Mouse (Mus musculus): ENCODE data around the gene Tmem169. TPM values are rescaled to one million over a fixed set of nuclear protein-coding genes. Genes with fewer than 3 reads are reported as not detected.
A peak's percentile ranks its signal among the peaks of the same experiment; 100 is the strongest.
"Not testable (repeated sequence)": the region's sequence is repeated elsewhere in the genome, so short reads cannot be mapped to it uniquely, and the experiment has no call there.

Tmem169 gene
- 0.02 TPM in 1 of 2 replicates, not detected in the other for polyA plus RNA-seq (2012; rRNA removed)

DNA sequence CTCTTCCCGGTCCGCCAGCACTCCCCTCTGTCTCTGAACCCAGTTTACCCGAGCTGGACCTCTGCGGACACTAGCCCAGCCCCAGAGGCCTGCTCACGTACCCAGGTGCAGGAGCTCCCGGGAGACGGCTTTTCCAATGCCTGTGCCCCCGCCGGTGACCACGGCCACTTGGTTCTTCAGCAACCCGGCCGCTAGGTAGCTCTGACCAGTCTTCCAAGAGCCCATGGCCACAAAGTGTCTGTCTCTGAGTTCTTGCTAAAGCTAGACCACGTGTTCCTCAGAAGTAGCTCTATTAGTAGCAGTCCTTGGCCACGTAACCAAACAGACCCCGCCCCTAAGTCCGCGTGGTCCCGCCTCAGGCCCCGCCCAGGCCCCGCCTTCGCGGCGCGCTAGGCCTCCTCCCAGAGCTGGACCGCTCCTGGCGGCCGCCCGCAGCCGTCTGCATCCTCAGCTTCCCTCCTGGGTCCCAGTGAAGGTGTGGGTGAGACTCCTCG, at the start of gene Tmem169, which contains the start of gene Pecr:
Gene Tmem169, plus strand, starts transcription at position 378 of the 494 bp plus-strand sequence.
Gene Pecr, minus strand, starts transcription at position 323 of the 494 bp plus-strand sequence.
- Histone ChIP-seq H3K4me3 (ENCODE audit: extremely low read depth, insufficient read depth, insufficient read length) (peak within 1 kb of the TSS; percentile 67), H3K36me3 (ENCODE audit: control insufficient read depth, insufficient read depth, low read length) (no peaks in the 10 kb centered on the region), H3K4me1 (ENCODE audit: control insufficient read depth, insufficient read depth, insufficient read length) (no peaks in the 10 kb centered on the region), H3K27ac (ENCODE audit: insufficient read depth, low read length) (no peak within 1 kb of the TSS), H3K27me3 (ENCODE audit: control insufficient read depth, insufficient read depth, low read length) (no peaks in the 10 kb centered on the region)
- peak; percentile 66 to 88 for DNase-seq (ENCODE audit: low read depth in 1 of 2, low spot score in 2 of 2)
- TF ChIP-seq POLR2A (IDR thresholded peaks at IDR 0.05; ENCODE audit: low read depth, low read length): no peak
- no peak for TF ChIP-seq CTCF (IDR thresholded peaks at IDR 0.05; ENCODE audit: extremely low read depth, insufficient read depth, insufficient read length, insufficient replicate concordance)
- WGBS: 1% methylated on average over 30 of the region's 30 CpGs

DNA sequence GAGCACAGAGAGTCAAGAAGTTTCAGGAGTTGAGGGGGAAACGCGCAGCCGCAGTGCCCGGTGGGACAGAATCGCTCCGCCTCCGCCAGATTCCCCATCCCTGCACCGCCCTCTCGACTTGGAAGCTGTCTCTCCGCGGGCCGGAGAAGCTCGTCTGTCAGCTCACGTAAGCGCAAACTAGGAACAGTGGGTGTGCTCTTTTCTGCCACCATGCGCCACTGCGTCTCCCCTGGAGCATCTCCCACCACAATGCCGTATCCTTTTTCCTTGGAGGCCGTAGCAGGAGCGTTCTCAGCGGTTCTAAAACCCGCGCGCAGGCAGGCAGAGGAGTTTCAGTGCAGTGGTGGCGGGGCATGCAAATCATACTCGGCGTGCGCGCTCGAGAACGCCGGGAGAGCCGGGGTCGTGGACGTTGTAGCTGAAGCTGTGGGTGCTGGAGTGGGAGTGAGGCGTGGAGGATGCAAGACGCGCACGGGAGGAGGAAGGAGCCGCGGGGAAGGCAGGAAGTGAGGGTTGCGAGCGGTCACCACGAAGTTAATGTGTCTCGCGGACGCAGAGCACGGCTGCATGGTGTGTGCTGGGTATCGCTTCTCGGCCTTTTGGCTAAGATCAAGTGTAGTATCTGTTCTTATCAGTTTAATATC, 47.7 kb upstream of the Tmem169 start:
- DNase-seq (ENCODE audit: low read depth in 1 of 2, low spot score in 2 of 2): peak in 1 of 2 experiments; percentile 55
- H3K27ac ChIP-seq (ENCODE audit: insufficient read depth, low read length): peak overlapping the region; percentile 59
- H3K27me3 ChIP-seq (ENCODE audit: control insufficient read depth, insufficient read depth, low read length); H3K36me3 ChIP-seq (ENCODE audit: control insufficient read depth, insufficient read depth, low read length); H3K4me1 ChIP-seq (ENCODE audit: control insufficient read depth, insufficient read depth, insufficient read length): not testable (repeated sequence)
- H3K4me3 ChIP-seq (ENCODE audit: extremely low read depth, insufficient read depth, insufficient read length): peak overlapping the region; percentile 70
- WGBS: under 1% methylated on average over 35 of the region's 50 CpGs

DNA sequence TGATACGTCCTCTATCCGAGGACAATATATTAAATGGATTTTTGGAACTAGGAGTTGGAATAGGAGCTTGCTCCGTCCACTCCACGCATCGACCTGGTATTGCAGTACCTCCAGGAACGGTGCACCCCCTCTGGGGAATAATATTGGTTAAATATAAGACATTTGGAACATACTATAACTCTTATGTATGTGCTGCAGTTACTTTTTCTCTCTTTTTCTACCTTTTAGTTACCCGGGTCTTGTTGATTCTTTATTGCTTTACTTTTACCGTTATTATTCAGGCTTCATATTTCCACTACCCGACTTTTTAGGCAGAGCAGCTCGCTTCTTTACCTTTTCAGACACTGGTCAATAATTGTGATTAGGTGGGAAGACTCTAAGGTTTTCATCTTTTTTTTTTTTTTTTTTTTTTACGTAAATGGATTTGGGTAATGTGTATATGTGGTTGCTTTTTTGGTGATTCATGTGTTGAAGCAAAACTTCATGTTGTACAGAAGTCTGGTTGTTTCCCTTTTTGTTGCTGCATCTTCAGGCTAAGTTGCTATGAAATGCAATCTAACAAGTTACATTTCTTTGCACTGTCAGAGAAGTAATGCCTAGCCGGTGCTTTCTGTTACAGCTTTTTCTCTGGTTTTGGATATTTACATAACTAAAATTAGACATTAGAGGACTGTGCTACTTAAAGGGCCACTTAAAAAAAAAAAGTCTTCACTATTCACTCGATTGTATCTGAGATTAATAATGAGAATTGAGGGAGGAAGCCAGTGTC, 47.0 kb upstream of the Tmem169 start:
- H3K4me3 ChIP-seq (ENCODE audit: extremely low read depth, insufficient read depth, insufficient read length): no peak overlapping the region
- no peak overlapping the region for H3K27ac ChIP-seq (ENCODE audit: insufficient read depth, low read length)
- WGBS: 2% methylated on average over 11 of the region's 13 CpGs
- no peak for TF ChIP-seq POLR2A (IDR thresholded peaks at IDR 0.05; ENCODE audit: low read depth, low read length)
- TF ChIP-seq CTCF (IDR thresholded peaks at IDR 0.05; ENCODE audit: extremely low read depth, insufficient read depth, insufficient read length, insufficient replicate concordance): no peak
- H3K36me3 ChIP-seq (ENCODE audit: control insufficient read depth, insufficient read depth, low read length): no peaks in the 10 kb centered on the region
- no peaks in the 10 kb centered on the region for H3K27me3 ChIP-seq (ENCODE audit: control insufficient read depth, insufficient read depth, low read length)
- no peak for DNase-seq (ENCODE audit: low read depth in 1 of 2, low spot score in 2 of 2)
- no peaks in the 10 kb centered on the region for H3K4me1 ChIP-seq (ENCODE audit: control insufficient read depth, insufficient read depth, insufficient read length)

DNA sequence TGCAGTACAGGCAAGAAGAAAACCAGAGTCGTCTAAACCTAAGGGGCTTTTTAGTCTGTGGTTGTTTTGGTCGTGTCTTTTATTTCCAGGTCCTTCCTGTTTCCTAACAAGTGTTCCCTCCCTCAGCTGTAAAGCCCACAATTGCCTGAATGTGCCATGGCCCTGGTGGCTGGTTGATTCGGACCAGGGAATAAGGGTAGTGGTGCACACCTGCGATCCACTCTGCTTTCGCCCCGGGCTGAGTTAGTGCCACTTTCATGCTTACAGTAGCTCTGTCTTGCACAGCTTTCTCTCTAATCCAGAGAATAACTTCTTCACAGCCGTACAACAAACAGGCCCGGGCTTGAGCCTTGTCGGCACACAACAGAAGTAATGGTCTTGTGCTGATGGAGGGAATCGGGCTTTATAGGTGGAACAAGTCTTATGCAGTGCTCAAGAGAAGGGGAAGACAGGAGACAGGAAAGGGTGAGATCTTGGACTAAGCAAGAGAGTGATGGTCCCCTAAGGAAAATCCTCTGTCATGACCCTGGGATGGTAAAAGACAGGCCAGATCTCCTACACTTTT, 46.1 kb upstream of the Tmem169 start:
- Histone ChIP-seq H3K27ac (ENCODE audit: insufficient read depth, low read length) (peak overlapping the region; percentile 48; the same call in 1 of the 2 replicates), H3K27me3 (ENCODE audit: control insufficient read depth, insufficient read depth, low read length) (no peaks in the 10 kb centered on the region), H3K4me3 (ENCODE audit: extremely low read depth, insufficient read depth, insufficient read length) (no peak overlapping the region), H3K4me1 (ENCODE audit: control insufficient read depth, insufficient read depth, insufficient read length) (no peaks in the 10 kb centered on the region), H3K36me3 (ENCODE audit: control insufficient read depth, insufficient read depth, low read length) (no peaks in the 10 kb centered on the region)
- 66% methylated on average over 10 of the region's 10 CpGs for WGBS
- TF ChIP-seq CTCF (IDR thresholded peaks at IDR 0.05; ENCODE audit: extremely low read depth, insufficient read depth, insufficient read length, insufficient replicate concordance): no peak
- no peak for TF ChIP-seq POLR2A (IDR thresholded peaks at IDR 0.05; ENCODE audit: low read depth, low read length)
- no peak for DNase-seq (ENCODE audit: low read depth in 1 of 2, low spot score in 2 of 2)

DNA sequence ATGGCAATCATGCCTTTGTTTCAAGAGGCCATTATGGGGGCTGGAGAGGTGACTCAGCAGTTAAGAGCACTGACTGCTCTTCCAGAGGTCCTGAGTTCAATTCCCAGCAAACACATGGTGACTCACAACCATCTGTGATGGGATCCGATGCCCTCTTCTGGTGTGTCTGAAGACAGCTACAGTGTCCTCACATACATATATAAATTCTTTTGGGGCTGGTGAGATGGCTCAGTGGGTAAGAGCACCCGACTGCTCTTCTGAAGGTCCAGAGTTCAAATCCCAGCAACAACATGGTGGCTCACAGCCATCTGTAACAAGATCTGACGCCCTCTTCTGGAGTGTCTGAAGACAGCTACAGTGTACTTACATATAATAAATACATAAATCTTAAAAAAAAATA, 45.1 kb upstream of the Tmem169 start:
- DNase-seq (ENCODE audit: low read depth in 1 of 2, low spot score in 2 of 2); H3K4me1 ChIP-seq (ENCODE audit: control insufficient read depth, insufficient read depth, insufficient read length); H3K36me3 ChIP-seq (ENCODE audit: control insufficient read depth, insufficient read depth, low read length); H3K27ac ChIP-seq (ENCODE audit: insufficient read depth, low read length); H3K4me3 ChIP-seq (ENCODE audit: extremely low read depth, insufficient read depth, insufficient read length); H3K27me3 ChIP-seq (ENCODE audit: control insufficient read depth, insufficient read depth, low read length): not testable (repeated sequence)
- 86% methylated on average over 3 of the region's 3 CpGs for WGBS

DNA sequence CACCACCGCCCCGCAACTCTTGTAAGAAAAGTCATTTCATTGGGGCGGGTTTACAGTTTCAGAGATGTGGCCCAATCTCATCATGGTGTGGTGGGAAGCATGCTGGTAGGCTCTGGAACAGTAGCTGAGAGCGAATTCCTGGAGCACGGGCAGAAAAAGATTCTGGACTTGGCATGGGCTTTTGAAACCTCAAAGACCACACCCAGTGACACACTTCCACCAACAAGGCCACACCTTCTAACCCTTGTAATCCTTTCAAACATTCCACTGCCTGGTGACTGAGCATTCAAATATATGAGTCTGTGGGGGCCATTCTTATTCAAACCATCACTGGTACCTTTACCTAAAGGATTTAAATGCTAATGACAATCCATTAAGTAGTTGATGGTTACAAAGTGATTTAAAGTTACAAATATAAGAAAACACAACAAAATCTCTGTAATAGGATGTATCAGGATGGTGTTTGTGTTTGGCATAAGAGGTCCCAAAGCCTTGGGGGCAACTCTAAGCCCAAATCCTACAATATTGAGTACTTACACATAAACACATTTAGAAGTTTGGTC, 41.5 kb upstream of the Tmem169 start:
- Histone ChIP-seq H3K4me1 (ENCODE audit: control insufficient read depth, insufficient read depth, insufficient read length) (no peaks in the 10 kb centered on the region), H3K27me3 (ENCODE audit: control insufficient read depth, insufficient read depth, low read length) (no peaks in the 10 kb centered on the region), H3K36me3 (ENCODE audit: control insufficient read depth, insufficient read depth, low read length) (no peaks in the 10 kb centered on the region), H3K27ac (ENCODE audit: insufficient read depth, low read length) (no peak overlapping the region), H3K4me3 (ENCODE audit: extremely low read depth, insufficient read depth, insufficient read length) (no peak overlapping the region)
- no peak for TF ChIP-seq CTCF (IDR thresholded peaks at IDR 0.05; ENCODE audit: extremely low read depth, insufficient read depth, insufficient read length, insufficient replicate concordance)
- TF ChIP-seq POLR2A (IDR thresholded peaks at IDR 0.05; ENCODE audit: low read depth, low read length): no peak
- no peak for DNase-seq (ENCODE audit: low read depth in 1 of 2, low spot score in 2 of 2)
- WGBS: 96% methylated on average over 5 of the region's 5 CpGs
